Mouse (Mus musculus) monocyte, adult 2 months (primary cell): ENCODE measurements around the gene Gipc2.

Source experiments
- DNase-seq, 2 experiments: peaks; one replicate each; pipeline ENCODE4 v3.0.0; 2022; ENCODE audit warnings: low spot score in 2 of 2, low read depth in 1 of 2

Gipc2 gene

DNA sequence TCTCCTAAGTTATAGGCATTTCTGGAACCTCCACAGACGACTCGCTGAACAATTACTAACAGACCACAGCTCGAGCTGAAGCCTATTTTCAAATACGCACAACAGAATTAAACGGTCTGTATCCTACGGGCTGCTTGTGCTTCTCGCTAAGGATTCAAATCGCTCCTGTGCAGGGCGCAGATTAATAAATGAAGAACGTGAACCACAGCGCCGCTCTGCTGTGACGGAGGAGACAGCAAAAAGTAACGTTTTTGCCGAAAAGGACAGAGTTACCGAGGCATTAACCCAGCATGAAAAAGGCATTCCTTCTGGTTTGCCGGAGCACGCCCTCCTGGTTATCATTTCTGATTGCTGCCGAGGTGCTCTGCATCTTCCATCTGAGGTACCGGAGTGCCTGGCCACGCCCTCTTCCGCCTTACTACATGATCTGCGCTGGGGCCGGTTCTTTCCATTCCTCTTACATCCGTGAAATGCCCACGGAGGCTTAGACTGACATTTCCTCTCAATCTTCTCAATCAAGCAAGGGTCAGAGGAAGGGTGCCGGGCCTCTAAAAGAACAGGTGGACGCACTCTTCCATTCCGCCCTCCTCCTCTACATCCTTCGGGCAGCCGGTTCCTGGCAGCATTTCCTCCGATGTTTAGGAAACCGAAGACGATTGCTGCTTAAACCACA lies 73.5 kb downstream of the Gipc2 start:
- DNase-seq = no peak

- DNase-seq = no peak
These were observed 76.9 kb downstream of the Gipc2 start for GRCm38 (mm10) chr3:152089178-152089577.

GRCm38 (mm10) chr3:152081381-152081780 lies 84.6 kb downstream of the Gipc2 start:
- DNase-seq = no peak

GRCm38 (mm10) chr3:152076088-152076487 lies 89.9 kb downstream of the Gipc2 start:
- no peak for DNase-seq

DNA sequence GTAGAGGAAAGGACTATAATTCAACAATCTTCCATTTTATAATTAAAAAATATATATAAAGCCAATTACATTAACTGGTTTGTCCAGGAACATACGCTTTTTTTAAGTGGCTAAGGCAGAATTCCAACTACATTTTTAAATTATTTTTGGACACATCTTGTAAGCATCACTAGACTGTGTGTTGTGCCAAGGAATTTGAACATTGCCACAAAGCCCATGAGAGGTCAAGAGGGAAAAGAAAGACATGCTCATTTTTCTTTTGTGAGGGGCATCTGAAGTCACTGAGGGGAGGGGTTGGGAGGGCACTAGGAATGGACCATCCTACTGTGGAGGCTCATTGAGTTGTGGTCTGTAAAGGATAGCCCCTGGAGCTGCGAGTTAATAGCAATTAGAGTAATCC lies 97.0 kb downstream of the Gipc2 start:
- no peak for DNase-seq

GRCm38 (mm10) chr3:152068311-152068710 lies 97.7 kb downstream of the Gipc2 start:
- DNase-seq = no peak

- no peak for DNase-seq
These were observed 99.3 kb downstream of the Gipc2 start for GRCm38 (mm10) chr3:152066696-152067095.

DNA sequence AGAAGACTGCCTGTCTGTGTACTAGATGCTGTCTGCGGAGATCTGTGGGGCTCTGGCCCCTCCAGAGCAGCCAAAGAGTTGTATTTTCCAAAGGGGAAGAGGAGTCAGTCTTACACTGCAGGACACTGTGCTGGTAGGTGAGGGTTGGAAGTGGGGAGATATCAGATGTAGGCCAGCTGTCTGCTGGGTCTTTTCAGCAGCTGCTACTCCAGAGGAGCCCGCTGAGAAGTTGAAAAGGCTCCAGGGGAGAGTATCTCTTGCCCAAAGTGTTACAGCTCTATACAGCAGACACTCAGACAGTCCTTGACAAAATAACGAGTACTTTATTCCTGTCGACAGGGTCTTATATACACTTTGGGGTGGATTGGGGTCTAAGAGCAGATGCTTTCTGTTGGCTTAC lies 100.2 kb downstream of the Gipc2 start:
- no peak for DNase-seq

DNA sequence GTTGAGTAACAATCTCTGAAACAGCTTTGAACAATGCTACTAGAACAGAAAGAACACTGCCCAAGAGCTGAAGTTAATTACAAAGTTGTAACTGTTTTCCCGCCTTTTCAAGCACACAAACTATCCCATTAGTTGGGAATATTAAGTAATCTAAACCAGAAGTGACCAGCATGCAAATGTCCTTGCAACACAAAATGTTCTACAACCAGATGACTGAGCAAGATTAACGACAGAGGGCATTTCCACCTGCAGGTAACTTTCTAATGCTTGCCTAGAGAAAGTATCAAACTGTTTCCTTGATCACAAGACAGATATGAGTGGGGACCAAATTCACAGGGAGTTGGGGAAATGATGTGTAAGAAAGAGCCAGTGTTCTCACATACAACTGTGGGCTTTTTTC lies 101.9 kb downstream of the Gipc2 start:
- DNase-seq = no peak

GRCm38 (mm10) chr3:152062806-152063205 lies 103.2 kb downstream of the Gipc2 start:
- DNase-seq = no peak

DNA sequence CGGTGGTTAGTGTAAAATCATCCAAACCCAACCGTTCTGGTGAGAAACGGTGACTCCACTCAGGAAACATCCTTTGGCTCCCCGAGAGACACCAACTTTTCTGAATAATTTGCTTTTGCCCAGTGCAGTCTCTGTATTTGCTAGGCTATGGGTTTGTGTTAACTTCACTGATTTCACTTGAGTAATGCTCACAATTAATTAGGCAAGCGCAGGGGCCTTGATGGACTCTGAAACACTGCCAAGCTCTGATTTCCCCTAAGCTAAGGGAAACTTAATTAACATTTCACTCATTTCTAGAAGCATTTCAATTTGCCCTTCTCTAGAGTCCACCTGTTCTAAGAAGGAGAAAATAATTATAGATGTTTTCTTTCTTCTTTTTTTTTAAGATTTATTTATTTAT lies 104.9 kb downstream of the Gipc2 start:
- no peak for DNase-seq

- DNase-seq = no peak
These were observed 107.8 kb downstream of the Gipc2 start for GRCm38 (mm10) chr3:152058235-152058634.

- DNase-seq = no peak
These were observed 111.8 kb downstream of the Gipc2 start for GRCm38 (mm10) chr3:152054260-152054659.

- DNase-seq = no peak
These were observed 114.1 kb downstream of the Gipc2 start for GRCm38 (mm10) chr3:152051959-152052358.

DNA sequence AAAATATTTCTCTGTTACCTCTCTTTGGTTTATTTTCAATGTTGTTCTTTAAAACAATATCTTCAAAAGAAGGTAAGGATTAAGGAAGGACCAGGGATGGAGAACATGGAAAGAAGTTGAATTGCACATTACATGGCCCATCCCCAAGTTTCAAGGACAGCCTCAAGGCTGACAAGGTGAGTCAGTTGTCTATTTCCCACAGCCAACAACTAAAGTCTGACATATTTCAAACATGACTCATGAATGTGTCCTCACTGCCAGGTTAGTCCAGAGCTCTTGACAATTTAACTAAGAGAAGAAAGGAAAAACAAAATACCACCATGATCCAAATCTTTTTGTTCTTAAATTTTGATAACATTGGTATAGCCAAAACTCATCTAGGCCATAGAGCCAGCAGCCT lies 118.1 kb downstream of the Gipc2 start:
- DNase-seq = no peak

GRCm38 (mm10) chr3:152046895-152047294 lies 119.1 kb downstream of the Gipc2 start:
- DNase-seq = no peak
